Mouse (Mus musculus): ENCODE results near the gene Gpr37. TPM values are rescaled to one million over a fixed set of nuclear protein-coding genes. Genes with fewer than 3 reads are reported as not detected.

Gene Gpr37
- polyA plus RNA-seq, 1 experiment from 2014 or later = 4.2 TPM

- no peak overlapping the region for H3K4me3 ChIP-seq
- no peak overlapping the region for H3K27ac ChIP-seq
- H3K27me3 ChIP-seq (replicated peaks) = no peaks in the 10 kb centered on the region
- no peak overlapping the region for H3K4me2 ChIP-seq
- no peaks in the 10 kb centered on the region for H3K9me3 ChIP-seq
- no peak for ATAC-seq (replicated peaks)
- no peaks in the 10 kb centered on the region for H3K36me3 ChIP-seq (replicated peaks)
- no peaks in the 10 kb centered on the region for H3K4me1 ChIP-seq
- 75% methylated on average over 3 of the region's 3 CpGs for WGBS
- H3K9ac ChIP-seq = no peak overlapping the region
Measured at GRCm38 (mm10) chr6:25673801-25674200, 16.7 kb downstream of the Gpr37 start.

GRCm38 (mm10) chr6:25670150-25670549 lies 20.4 kb downstream of the Gpr37 start:
- Histone ChIP-seq H3K4me2 (no peak overlapping the region), H3K4me1 (no peaks in the 10 kb centered on the region), H3K27me3 (replicated peaks) (no peaks in the 10 kb centered on the region), H3K9ac (no peak overlapping the region), H3K27ac (no peak overlapping the region), H3K4me3 (no peak overlapping the region), H3K36me3 (replicated peaks) (no peaks in the 10 kb centered on the region), H3K9me3 (no peaks in the 10 kb centered on the region)
- 76% methylated on average over 4 of the region's 4 CpGs for WGBS
- no peak for ATAC-seq (replicated peaks)

GRCm38 (mm10) chr6:25663942-25664341 lies 26.6 kb downstream of the Gpr37 start:
- H3K27me3 ChIP-seq (replicated peaks) = no peaks in the 10 kb centered on the region
- no peak overlapping the region for H3K9ac ChIP-seq
- WGBS = 87% methylated on average over 2 of the region's 2 CpGs
- no peak overlapping the region for H3K27ac ChIP-seq
- no peak overlapping the region for H3K4me2 ChIP-seq
- no peaks in the 10 kb centered on the region for H3K4me1 ChIP-seq
- H3K9me3 ChIP-seq = no peaks in the 10 kb centered on the region
- no peaks in the 10 kb centered on the region for H3K36me3 ChIP-seq (replicated peaks)
- H3K4me3 ChIP-seq = no peak overlapping the region
- no peak for ATAC-seq (replicated peaks)

GRCm38 (mm10) chr6:25659924-25660675 lies 30.4 kb downstream of the Gpr37 start:
- Histone ChIP-seq H3K9me3 (no peaks in the 10 kb centered on the region), H3K4me3 (no peak overlapping the region), H3K4me2 (no peak overlapping the region), H3K4me1 (no peaks in the 10 kb centered on the region), H3K36me3 (replicated peaks) (no peaks in the 10 kb centered on the region), H3K9ac (no peak overlapping the region), H3K27me3 (replicated peaks) (no peaks in the 10 kb centered on the region), H3K27ac (no peak overlapping the region)
- no peak for ATAC-seq (replicated peaks)
- 46% methylated on average over 3 of the region's 3 CpGs for WGBS

Other genes with a start within 250 kb of the Gpr37 start
- 27.3 and 28.8 TPM in 2 replicates for gene Pot1a, start 118.5 kb upstream of the Gpr37 start, polyA plus RNA-seq (2015; fragmentation: Nextera tagmentation; extraction: Ambion mirVana)